Mouse (Mus musculus): ENCODE results near the gene Notch2. TPM values are rescaled to one million over a fixed set of nuclear protein-coding genes. Genes with fewer than 3 reads are reported as not detected.

Notch2 gene
- polyA plus RNA-seq, 1 experiment from 2014 or later = 12.1 TPM

- Histone ChIP-seq H3K9ac (no peak overlapping the region), H3K27ac (replicated peaks) (no peak overlapping the region), H3K27me3 (replicated peaks) (no peaks in the 10 kb centered on the region), H3K4me3 (no peak overlapping the region), H3K36me3 (peaks cover 97% of the 10 kb centered on the region), H3K9me3 (no peaks in the 10 kb centered on the region), H3K4me2 (no peak overlapping the region), H3K4me1 (no peaks in the 10 kb centered on the region)
- no peak for ATAC-seq (ENCODE audit: extremely low read depth, insufficient number of reproducible peaks, low FRiP score, low TSS enrichment)
- 93% methylated on average over 13 of the region's 13 CpGs for WGBS
Observed at GRCm38 (mm10) chr3:98142862-98143261, 129.5 kb downstream of the Notch2 start.

GRCm38 (mm10) chr3:98145204-98145603 lies 131.9 kb downstream of the Notch2 start:
- WGBS = 72% methylated on average over 10 of the region's 10 CpGs
- ATAC-seq (ENCODE audit: extremely low read depth, insufficient number of reproducible peaks, low FRiP score, low TSS enrichment) = no peak
- H3K36me3 ChIP-seq = peaks cover 95% of the 10 kb centered on the region

GRCm38 (mm10) chr3:98146471-98147410 lies 133.4 kb downstream of the Notch2 start:
- no peaks in the 10 kb centered on the region for H3K9me3 ChIP-seq
- WGBS = 89% methylated on average over 29 of the region's 29 CpGs
- ATAC-seq (ENCODE audit: extremely low read depth, insufficient number of reproducible peaks, low FRiP score, low TSS enrichment) = no peak
- H3K27ac ChIP-seq (replicated peaks) = no peak overlapping the region
- no peaks in the 10 kb centered on the region for H3K27me3 ChIP-seq (replicated peaks)
- no peak overlapping the region for H3K4me3 ChIP-seq
- no peak overlapping the region for H3K9ac ChIP-seq
- no peak overlapping the region for H3K4me2 ChIP-seq
- H3K4me1 ChIP-seq = no peaks in the 10 kb centered on the region
- H3K36me3 ChIP-seq = peaks cover 96% of the 10 kb centered on the region

More at GRCm38 (mm10) chr3:98145204-98145603, 131.9 kb downstream of the Notch2 start:
- H3K4me2 ChIP-seq = no peak overlapping the region
- H3K27me3 ChIP-seq (replicated peaks) = no peaks in the 10 kb centered on the region
- no peak overlapping the region for H3K27ac ChIP-seq (replicated peaks)
- no peaks in the 10 kb centered on the region for H3K4me1 ChIP-seq
- H3K9ac ChIP-seq = no peak overlapping the region
- no peaks in the 10 kb centered on the region for H3K9me3 ChIP-seq
- no peak overlapping the region for H3K4me3 ChIP-seq

- H3K36me3 ChIP-seq = peaks cover 87% of the 10 kb centered on the region
- H3K27ac ChIP-seq (replicated peaks) = no peak overlapping the region
- H3K4me1 ChIP-seq = no peaks in the 10 kb centered on the region
- H3K27me3 ChIP-seq (replicated peaks) = no peaks in the 10 kb centered on the region
- H3K9ac ChIP-seq = no peak overlapping the region
- ATAC-seq (ENCODE audit: extremely low read depth, insufficient number of reproducible peaks, low FRiP score, low TSS enrichment) = no peak
- WGBS = 85% methylated on average over 14 of the region's 14 CpGs
- no peaks in the 10 kb centered on the region for H3K9me3 ChIP-seq
- H3K4me2 ChIP-seq = no peak overlapping the region
- H3K4me3 ChIP-seq = no peak overlapping the region
Observed at GRCm38 (mm10) chr3:98147706-98148105, 134.4 kb downstream of the Notch2 start.

- Histone ChIP-seq H3K9me3 (no peaks in the 10 kb centered on the region), H3K36me3 (peaks cover 65% of the 10 kb centered on the region), H3K27ac (replicated peaks) (no peak overlapping the region), H3K9ac (no peak overlapping the region), H3K4me1 (no peaks in the 10 kb centered on the region), H3K27me3 (replicated peaks) (no peaks in the 10 kb centered on the region), H3K4me2 (no peak overlapping the region), H3K4me3 (no peak overlapping the region)
- 89% methylated on average over 11 of the region's 11 CpGs for WGBS
- ATAC-seq (ENCODE audit: extremely low read depth, insufficient number of reproducible peaks, low FRiP score, low TSS enrichment) = no peak
Observed at GRCm38 (mm10) chr3:98149881-98150280, 136.6 kb downstream of the Notch2 start.

GRCm38 (mm10) chr3:98151016-98151415 lies 137.7 kb downstream of the Notch2 start:
- Histone ChIP-seq H3K36me3 (peaks cover 54% of the 10 kb centered on the region), H3K9ac (no peak overlapping the region), H3K27ac (replicated peaks) (no peak overlapping the region), H3K4me1 (peaks cover 4% of the 10 kb centered on the region; the same call in 1 of the 2 replicates), H3K27me3 (replicated peaks) (no peaks in the 10 kb centered on the region), H3K4me3 (no peak overlapping the region), H3K9me3 (no peaks in the 10 kb centered on the region), H3K4me2 (no peak overlapping the region)
- WGBS = 80% methylated on average over 10 of the region's 10 CpGs
- no peak for ATAC-seq (ENCODE audit: extremely low read depth, insufficient number of reproducible peaks, low FRiP score, low TSS enrichment)

GRCm38 (mm10) chr3:98153460-98153859 lies 140.1 kb downstream of the Notch2 start:
- Histone ChIP-seq H3K27me3 (replicated peaks) (no peaks in the 10 kb centered on the region), H3K4me2 (no peak overlapping the region)

GRCm38 (mm10) chr3:98156158-98156557 lies 142.8 kb downstream of the Notch2 start:
- Histone ChIP-seq H3K4me1 (peaks cover 19% of the 10 kb centered on the region), H3K27ac (replicated peaks) (no peak overlapping the region), H3K4me3 (no peak overlapping the region), H3K9ac (no peak overlapping the region), H3K27me3 (replicated peaks) (no peaks in the 10 kb centered on the region), H3K4me2 (no peak overlapping the region), H3K9me3 (no peaks in the 10 kb centered on the region), H3K36me3 (peaks cover 7% of the 10 kb centered on the region; the same call in 1 of the 2 replicates)
- ATAC-seq (ENCODE audit: extremely low read depth, insufficient number of reproducible peaks, low FRiP score, low TSS enrichment) = peak; percentile 25; the same call in 1 of the 2 replicates
- 50% methylated on average over 4 of the region's 4 CpGs for WGBS

More at GRCm38 (mm10) chr3:98153460-98153859, 140.1 kb downstream of the Notch2 start:
- H3K9ac ChIP-seq = no peak overlapping the region
- H3K9me3 ChIP-seq = no peaks in the 10 kb centered on the region
- peaks cover 30% of the 10 kb centered on the region for H3K36me3 ChIP-seq
- no peak overlapping the region for H3K27ac ChIP-seq (replicated peaks)
- no peak for ATAC-seq (ENCODE audit: extremely low read depth, insufficient number of reproducible peaks, low FRiP score, low TSS enrichment)
- peaks cover 12% of the 10 kb centered on the region; the same call in 1 of the 2 replicates for H3K4me1 ChIP-seq
- H3K4me3 ChIP-seq = no peak overlapping the region

- no peak for ATAC-seq (ENCODE audit: extremely low read depth, insufficient number of reproducible peaks, low FRiP score, low TSS enrichment)
- H3K27me3 ChIP-seq (replicated peaks) = no peaks in the 10 kb centered on the region
- no peaks in the 10 kb centered on the region for H3K36me3 ChIP-seq
- H3K9me3 ChIP-seq = no peaks in the 10 kb centered on the region
- no peak overlapping the region for H3K27ac ChIP-seq (replicated peaks)
- no peak overlapping the region for H3K9ac ChIP-seq
- H3K4me2 ChIP-seq = no peak overlapping the region
- WGBS = 71% methylated on average over 2 of the region's 2 CpGs
- no peak overlapping the region for H3K4me3 ChIP-seq
- peaks cover 19% of the 10 kb centered on the region for H3K4me1 ChIP-seq
Observed at GRCm38 (mm10) chr3:98157073-98157472, 143.7 kb downstream of the Notch2 start.

- H3K4me3 ChIP-seq = no peak overlapping the region
- H3K36me3 ChIP-seq = no peaks in the 10 kb centered on the region
- H3K4me1 ChIP-seq = peaks cover 19% of the 10 kb centered on the region
- ATAC-seq (ENCODE audit: extremely low read depth, insufficient number of reproducible peaks, low FRiP score, low TSS enrichment) = no peak
- WGBS = 45% methylated on average over 2 of the region's 2 CpGs
- H3K4me2 ChIP-seq = no peak overlapping the region
- no peaks in the 10 kb centered on the region for H3K9me3 ChIP-seq
- no peak overlapping the region for H3K27ac ChIP-seq (replicated peaks)
- H3K9ac ChIP-seq = no peak overlapping the region
- H3K27me3 ChIP-seq (replicated peaks) = no peaks in the 10 kb centered on the region
Observed at GRCm38 (mm10) chr3:98157585-98157984, 144.3 kb downstream of the Notch2 start.

- Histone ChIP-seq H3K27ac (replicated peaks) (no peak overlapping the region), H3K9ac (no peak overlapping the region), H3K36me3 (no peaks in the 10 kb centered on the region), H3K4me3 (no peak overlapping the region), H3K4me1 (peaks cover 19% of the 10 kb centered on the region), H3K9me3 (no peaks in the 10 kb centered on the region), H3K4me2 (no peak overlapping the region), H3K27me3 (replicated peaks) (no peaks in the 10 kb centered on the region)
- 72% methylated on average over 4 of the region's 4 CpGs for WGBS
- no peak for ATAC-seq (ENCODE audit: extremely low read depth, insufficient number of reproducible peaks, low FRiP score, low TSS enrichment)
Observed at GRCm38 (mm10) chr3:98158646-98159045, 145.3 kb downstream of the Notch2 start.

GRCm38 (mm10) chr3:98159289-98159688 lies 146.0 kb downstream of the Notch2 start:
- 26% methylated on average over 4 of the region's 4 CpGs for WGBS
- Histone ChIP-seq H3K27ac (replicated peaks) (no peak overlapping the region), H3K4me1 (peaks cover 19% of the 10 kb centered on the region), H3K9ac (no peak overlapping the region), H3K4me2 (no peak overlapping the region), H3K27me3 (replicated peaks) (no peaks in the 10 kb centered on the region), H3K4me3 (no peak overlapping the region), H3K36me3 (no peaks in the 10 kb centered on the region), H3K9me3 (no peaks in the 10 kb centered on the region)
- ATAC-seq (ENCODE audit: extremely low read depth, insufficient number of reproducible peaks, low FRiP score, low TSS enrichment) = no peak

Measured in heart, embryonic 13.5 days (tissue).